Mouse (Mus musculus) liver, embryonic 16.5 days (tissue): ENCODE results near the gene Coro1c. TPM values are rescaled to one million over a fixed set of nuclear protein-coding genes. Genes with fewer than 3 reads are reported as not detected.
A peak's percentile ranks its signal among the peaks of the same experiment; 100 is the strongest.

ENCODE experiments used
- ATAC-seq: fragments of 200-750 bp; cut with Nextera tagmentation; 2 replicates; pipeline ENCODE4 v1.8.0; 2017; ENCODE audit warnings: low read depth, mild to moderate bottlenecking, moderate number of reproducible peaks, moderate library complexity
- H3K27ac ChIP-seq: fragments of 300-500 bp; sonication (generic); 2 replicates; pipeline ENCODE4 v1.5.1; 2014; ENCODE audit warnings: mild to moderate bottlenecking, low read length
- H3K27me3 ChIP-seq: fragments of 300-500 bp; sonication (generic); 2 replicates; pipeline ENCODE4 v1.6.1; 2014; ENCODE audit warnings: low read depth, low read length, mixed read lengths; ENCODE audit not compliant: control insufficient read depth, insufficient read depth
- H3K36me3 ChIP-seq: fragments of 300-500 bp; sonication (generic); 2 replicates; pipeline ENCODE4 v1.6.1; 2014; ENCODE audit warnings: mild to moderate bottlenecking; ENCODE audit not compliant: control insufficient read depth, insufficient read depth
- H3K4me1 ChIP-seq: fragments of 300-500 bp; sonication (generic); 2 replicates; pipeline ENCODE4 v1.6.1; 2014; ENCODE audit warnings: low read depth, low read length, mixed read lengths; ENCODE audit not compliant: control insufficient read depth
- H3K4me2 ChIP-seq: fragments of 300-500 bp; sonication (generic); 2 replicates; pipeline ENCODE4 v1.6.1; 2014; ENCODE audit warnings: low read depth, low read length, mixed read lengths
- H3K4me3 ChIP-seq: fragments of 300-500 bp; sonication (generic); 2 replicates; pipeline ENCODE4 v1.5.1; 2014; ENCODE audit warnings: low read depth, mild to moderate bottlenecking, low read length
- H3K9ac ChIP-seq: fragments of 300-500 bp; sonication (generic); 2 replicates; pipeline ENCODE4 v1.6.1; 2014; ENCODE audit warnings: low read depth, low read length
- H3K9me3 ChIP-seq: fragments of 300-500 bp; sonication (generic); replicated peaks from 2 replicates; pipeline ENCODE4 v1.6.1; 2016; ENCODE audit warnings: low read length; ENCODE audit not compliant: control insufficient read depth
- WGBS: fragments of 180-500 bp; shearing (Covaris S2); extraction: QIAGEN DNeasy Blood & Tissue Kit; methylation state at CpG from one replicate; pipeline ENCODE4 v1.1.7; 2014; ENCODE audit not compliant: insufficient replicate concordance; 5-methylcytosine and 5-hydroxymethylcytosine counted together
- polyA plus RNA-seq: library from polyadenylated mRNA; unstranded; fragments of >200 nt; fragmentation: Nextera tagmentation; extraction: Ambion mirVana; gene quantifications from 2 replicates; pipeline ENCODE4 v1.2.1, GENCODE M21; 2015

Coro1c gene
- polyA plus RNA-seq, 1 experiment from 2014 or later = 40.8 TPM

DNA sequence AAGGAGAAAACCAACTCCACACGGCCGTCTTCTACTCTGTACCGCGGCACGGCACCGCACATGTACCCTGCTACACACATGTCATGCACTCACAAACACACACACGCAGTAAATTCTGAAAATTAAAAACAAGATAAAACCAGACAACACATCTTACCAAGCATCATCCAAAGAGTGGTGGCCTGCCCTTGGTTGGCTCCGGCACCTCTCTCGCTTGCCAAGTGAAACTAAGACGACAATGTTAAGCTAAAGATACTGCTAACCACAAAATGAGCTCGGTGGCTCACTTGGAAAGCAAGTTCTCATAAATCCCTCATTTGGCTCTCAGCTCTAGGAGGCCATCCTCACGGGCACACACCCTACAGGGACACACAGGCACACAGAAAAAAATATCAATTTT, 9.0 kb downstream of the Coro1c start:
- no peak for ATAC-seq
- H3K27me3 ChIP-seq = no peaks in the 10 kb centered on the region
- no peak overlapping the region for H3K4me2 ChIP-seq
- H3K9ac ChIP-seq = no peak overlapping the region
- H3K4me1 ChIP-seq = peaks cover 24% of the 10 kb centered on the region
- WGBS = 47% methylated on average over 12 of the region's 12 CpGs
- no peaks in the 10 kb centered on the region for H3K36me3 ChIP-seq
- no peaks in the 10 kb centered on the region for H3K9me3 ChIP-seq
- H3K4me3 ChIP-seq = no peak overlapping the region
- no peak overlapping the region for H3K27ac ChIP-seq

DNA sequence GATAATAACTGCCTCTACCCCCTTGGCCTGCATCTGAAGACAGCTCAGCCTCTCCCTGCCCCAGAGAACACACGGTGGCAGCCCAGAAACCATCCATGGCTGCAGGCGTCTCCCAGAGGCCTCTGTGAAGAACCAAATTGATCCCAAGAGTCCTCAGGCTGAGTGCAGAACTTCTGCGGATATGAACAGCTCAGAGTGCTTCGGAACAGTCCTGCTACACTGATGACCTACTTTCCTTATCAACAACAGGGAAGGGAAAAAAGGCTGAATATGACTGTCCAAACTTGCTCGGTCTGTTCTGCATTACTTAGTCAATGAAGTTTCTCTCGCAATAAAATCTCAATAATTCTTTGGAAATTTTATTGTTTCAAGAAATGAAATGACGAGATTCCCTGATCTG, 16.6 kb downstream of the Coro1c start:
- H3K27ac ChIP-seq = no peak overlapping the region
- no peak overlapping the region for H3K4me2 ChIP-seq
- no peaks in the 10 kb centered on the region for H3K36me3 ChIP-seq
- no peak overlapping the region for H3K9ac ChIP-seq
- peaks cover 4% of the 10 kb centered on the region for H3K4me1 ChIP-seq
- WGBS = 70% methylated on average over 7 of the region's 7 CpGs
- no peak for ATAC-seq
- H3K4me3 ChIP-seq = no peak overlapping the region
- H3K9me3 ChIP-seq = no peaks in the 10 kb centered on the region
- no peaks in the 10 kb centered on the region for H3K27me3 ChIP-seq

DNA sequence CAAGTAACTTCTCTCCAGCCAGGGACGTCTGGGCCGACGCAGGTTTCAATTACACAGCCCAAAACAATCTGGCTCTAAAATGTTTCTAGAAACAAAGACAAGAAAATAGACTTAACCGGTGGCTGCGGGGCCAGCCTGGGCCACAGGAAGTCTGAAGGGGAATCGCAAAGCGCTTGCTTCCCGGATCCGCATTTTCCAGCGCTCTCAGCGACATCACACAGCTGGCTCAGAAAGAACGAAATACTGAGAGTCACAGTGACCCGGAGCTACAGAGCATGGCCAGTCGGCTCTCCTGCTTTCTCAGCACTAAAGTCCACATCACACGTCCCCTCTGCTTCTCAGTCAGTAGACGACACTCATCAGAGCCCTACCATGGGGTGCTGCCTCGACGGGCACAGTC, 17.7 kb downstream of the Coro1c start:
- 74% methylated on average over 18 of the region's 18 CpGs for WGBS
- no peak for ATAC-seq
- Histone ChIP-seq H3K4me2 (no peak overlapping the region), H3K36me3 (no peaks in the 10 kb centered on the region), H3K4me3 (no peak overlapping the region), H3K4me1 (peaks cover 4% of the 10 kb centered on the region), H3K9me3 (no peaks in the 10 kb centered on the region), H3K27ac (no peak overlapping the region), H3K27me3 (no peaks in the 10 kb centered on the region), H3K9ac (no peak overlapping the region)

DNA sequence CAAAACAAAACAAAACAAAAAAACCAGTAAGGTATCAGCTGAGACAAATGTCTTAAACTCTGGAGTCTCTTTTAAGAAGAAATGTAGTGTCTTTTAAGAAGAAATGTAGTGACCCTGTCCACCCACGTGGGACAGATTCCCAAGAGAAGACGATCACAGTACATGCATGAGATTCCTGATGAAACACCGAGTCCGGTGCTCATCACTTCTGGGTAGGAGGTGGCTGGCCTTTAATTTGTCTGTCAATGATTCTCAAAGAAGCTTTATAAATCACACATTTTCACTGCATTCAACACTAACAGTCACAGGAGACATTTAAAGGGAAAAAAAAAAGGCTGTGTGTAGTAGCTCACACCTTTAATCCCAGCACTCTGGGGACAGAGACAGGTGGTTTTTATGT, 18.6 kb downstream of the Coro1c start:
- ATAC-seq = no peak
- Histone ChIP-seq H3K27ac (no peak overlapping the region), H3K4me1 (peaks cover 7% of the 10 kb centered on the region), H3K9me3 (no peaks in the 10 kb centered on the region), H3K9ac (no peak overlapping the region), H3K27me3 (no peaks in the 10 kb centered on the region), H3K4me3 (no peak overlapping the region), H3K36me3 (no peaks in the 10 kb centered on the region), H3K4me2 (no peak overlapping the region)
- WGBS = 55% methylated on average over 4 of the region's 4 CpGs

DNA sequence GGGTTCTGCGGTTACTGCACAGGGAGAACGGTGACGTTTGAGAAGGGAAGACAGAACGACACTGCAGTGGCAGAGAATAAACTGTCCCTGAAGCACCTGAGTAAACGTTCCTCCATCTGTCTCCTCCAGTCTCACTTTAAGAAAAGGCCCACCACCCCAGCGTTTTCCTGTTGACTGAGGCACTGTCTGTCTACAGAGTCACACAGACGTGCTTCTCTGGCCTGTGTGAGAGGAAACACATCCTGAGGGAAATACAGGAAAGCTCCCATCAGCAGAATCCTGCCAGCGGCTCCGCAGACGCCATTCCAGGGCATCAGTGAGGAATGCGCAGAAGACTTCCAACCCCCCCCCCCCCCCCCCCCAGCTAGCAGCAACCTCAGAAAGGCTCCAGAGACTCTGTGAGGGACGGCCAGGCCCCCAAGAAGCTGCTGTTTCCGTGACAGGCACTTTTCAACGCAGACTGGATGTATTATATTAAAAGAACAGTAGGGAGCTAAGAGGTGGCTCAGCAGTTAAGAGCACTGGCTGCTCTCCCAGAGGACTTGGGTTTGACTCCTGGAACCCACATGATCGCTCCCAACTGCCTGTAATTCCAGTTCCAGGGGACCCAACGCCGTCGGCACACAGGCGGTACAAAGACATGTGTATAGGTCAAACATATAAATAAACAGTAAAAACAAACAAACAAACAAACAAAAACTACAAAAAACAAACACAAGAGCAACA, 19.2 kb downstream of the Coro1c start:
- no peak overlapping the region for H3K9ac ChIP-seq
- H3K4me1 ChIP-seq = peaks cover 10% of the 10 kb centered on the region
- no peak overlapping the region for H3K4me3 ChIP-seq
- ATAC-seq = peak; percentile 34; the same call in 1 of the 2 replicates
- no peaks in the 10 kb centered on the region for H3K9me3 ChIP-seq
- H3K27ac ChIP-seq = 0 out of 2 replicates have a peak overlapping the region, but pooled peaks have one; percentile 2
- H3K36me3 ChIP-seq = no peaks in the 10 kb centered on the region
- no peaks in the 10 kb centered on the region for H3K27me3 ChIP-seq
- WGBS = 40% methylated on average over 19 of the region's 19 CpGs
- H3K4me2 ChIP-seq = no peak overlapping the region

DNA sequence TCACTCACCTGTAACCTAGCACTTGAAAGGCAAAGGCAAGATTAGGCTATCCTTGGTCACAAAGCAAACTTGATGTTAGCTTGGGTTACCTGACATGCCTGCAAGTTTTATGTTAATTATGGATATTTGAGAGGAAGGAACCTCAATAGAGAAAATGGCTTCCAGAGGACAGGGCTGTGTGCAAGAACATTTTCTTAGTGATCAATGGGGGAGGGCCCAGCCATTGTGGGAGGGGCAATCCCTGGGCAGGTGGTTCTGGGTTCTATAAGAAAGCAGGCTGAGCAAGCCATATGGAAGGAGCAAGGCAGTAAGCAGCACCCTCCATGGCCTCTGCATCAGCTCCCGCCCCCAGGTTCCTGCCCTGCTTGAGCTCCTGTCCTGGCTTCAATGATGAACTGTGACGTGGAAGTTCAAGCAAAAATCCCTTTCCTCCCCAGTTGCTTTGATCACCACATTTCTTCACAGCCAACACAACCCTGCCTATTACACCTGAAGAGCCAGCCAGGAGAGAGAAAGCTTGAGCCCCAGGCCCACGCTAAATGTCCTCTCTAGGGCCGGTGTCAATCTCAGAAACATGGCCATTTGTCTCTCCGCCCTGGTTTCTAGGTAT, 20.3 kb downstream of the Coro1c start:
- peaks cover 14% of the 10 kb centered on the region for H3K4me1 ChIP-seq
- no peak overlapping the region for H3K4me2 ChIP-seq
- 80% methylated on average over 5 of the region's 5 CpGs for WGBS
- H3K27ac ChIP-seq = no peak overlapping the region
- ATAC-seq = no peak
- H3K27me3 ChIP-seq = no peaks in the 10 kb centered on the region
- no peak overlapping the region for H3K4me3 ChIP-seq
- no peaks in the 10 kb centered on the region for H3K36me3 ChIP-seq
- H3K9ac ChIP-seq = no peak overlapping the region
- H3K9me3 ChIP-seq = no peaks in the 10 kb centered on the region

DNA sequence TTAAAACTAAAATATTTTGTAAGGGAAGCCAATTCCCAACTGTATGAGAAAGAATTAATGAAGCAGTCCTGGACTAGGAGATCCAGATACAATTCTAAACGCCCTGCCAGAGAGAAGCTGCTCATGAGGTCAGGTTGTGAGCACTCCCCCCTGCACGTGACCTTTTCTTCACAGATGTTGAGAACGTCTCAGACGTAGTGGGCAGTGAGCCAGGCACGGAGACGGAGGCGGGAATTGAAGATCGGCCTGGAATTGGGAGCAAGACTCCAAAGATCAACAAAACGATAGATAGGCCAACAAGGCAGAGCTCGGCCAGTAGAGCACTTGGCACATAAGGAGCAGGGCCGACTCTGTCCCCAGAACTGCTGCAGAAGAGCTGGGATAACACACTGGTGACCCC, 21.4 kb downstream of the Coro1c start:
- Histone ChIP-seq H3K36me3 (no peaks in the 10 kb centered on the region), H3K27me3 (no peaks in the 10 kb centered on the region), H3K4me1 (peaks cover 16% of the 10 kb centered on the region), H3K9ac (no peak overlapping the region), H3K27ac (no peak overlapping the region), H3K9me3 (no peaks in the 10 kb centered on the region), H3K4me2 (no peak overlapping the region), H3K4me3 (no peak overlapping the region)
- no peak for ATAC-seq
- WGBS = 76% methylated on average over 11 of the region's 11 CpGs

DNA sequence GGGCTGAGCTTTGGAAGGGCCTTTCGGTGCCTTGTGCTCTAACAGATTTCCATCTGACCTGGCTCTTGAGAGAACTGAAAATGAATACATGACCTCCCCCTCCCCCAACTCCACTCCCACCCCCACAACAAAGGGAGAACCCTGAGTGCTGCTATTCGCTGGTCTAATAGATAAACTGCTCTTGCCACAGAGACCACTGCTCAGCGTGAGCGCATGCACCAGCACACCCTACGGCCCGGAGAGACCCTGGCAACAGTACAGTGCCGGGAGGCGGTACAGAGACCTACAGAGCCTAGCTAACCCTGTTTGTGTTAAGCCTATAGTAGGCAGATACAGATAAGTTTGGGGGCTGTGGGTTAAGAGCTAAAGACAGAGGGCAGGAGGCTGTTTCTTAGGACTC, 22.9 kb downstream of the Coro1c start:
- no peak for ATAC-seq
- Histone ChIP-seq H3K4me1 (peaks cover 16% of the 10 kb centered on the region), H3K9me3 (no peaks in the 10 kb centered on the region), H3K27me3 (no peaks in the 10 kb centered on the region), H3K9ac (no peak overlapping the region), H3K4me3 (no peak overlapping the region), H3K4me2 (no peak overlapping the region), H3K36me3 (peaks cover 7% of the 10 kb centered on the region; the same call in 1 of the 2 replicates), H3K27ac (no peak overlapping the region)
- 62% methylated on average over 8 of the region's 8 CpGs for WGBS

DNA sequence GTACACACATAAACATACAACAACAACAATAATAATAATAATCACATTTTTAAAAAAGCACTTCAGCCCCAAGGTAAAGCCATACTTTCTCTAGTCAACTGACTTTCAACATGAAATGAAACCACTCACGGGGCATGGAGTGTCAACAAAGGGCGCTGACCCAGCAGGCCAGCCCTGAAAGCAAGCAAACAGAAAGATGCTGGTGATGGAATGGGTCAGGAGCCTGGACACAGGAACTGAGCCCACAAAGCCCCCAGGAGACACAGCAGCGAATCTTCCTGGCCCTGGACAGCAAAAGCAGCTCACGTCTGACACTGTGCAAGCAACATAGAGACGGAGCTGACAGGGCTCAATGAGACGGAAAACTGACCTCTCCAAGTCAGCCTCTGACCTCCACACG, 23.8 kb downstream of the Coro1c start:
- Histone ChIP-seq H3K36me3 (peaks cover 10% of the 10 kb centered on the region; the same call in 1 of the 2 replicates), H3K9ac (no peak overlapping the region), H3K27ac (peak overlapping the region; percentile 29; the same call in 1 of the 2 replicates), H3K9me3 (no peaks in the 10 kb centered on the region), H3K4me3 (no peak overlapping the region), H3K4me2 (no peak overlapping the region), H3K27me3 (no peaks in the 10 kb centered on the region), H3K4me1 (peaks cover 16% of the 10 kb centered on the region)
- WGBS = 67% methylated on average over 7 of the region's 7 CpGs
- ATAC-seq = peak; percentile 57
